ENCODE assay signal across 22 mouse cellular contexts in the genomic region with DNA sequence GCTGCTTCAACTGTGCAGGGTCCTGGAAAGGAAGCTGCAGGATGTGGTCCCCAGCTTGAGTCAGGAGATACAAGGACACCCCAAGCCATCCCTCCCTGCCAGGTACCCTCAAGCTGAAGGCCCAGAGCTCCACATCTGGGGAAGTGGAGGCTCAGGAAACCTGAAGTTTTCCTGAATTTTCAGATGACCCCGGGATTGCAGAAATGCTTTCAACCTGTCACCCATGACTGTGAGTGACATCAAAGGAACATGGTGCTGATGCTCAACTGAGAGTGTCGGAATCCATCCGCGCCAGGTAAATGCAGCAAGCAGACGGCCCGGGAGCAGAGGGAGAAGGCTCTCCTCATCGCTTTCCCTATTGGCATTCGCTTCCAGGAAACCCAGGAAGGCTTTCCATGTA.
"Had no signal": no experiment of that assay in that cellular context is flagged by ENCODE, and none has a peak within 500 bp of the region (broad histone marks: within the 10 kb centered on the region; RNA-seq: fewer than 3 reads in every experiment).

No protein-coding gene starts in this region.

- H3K4me1 ChIP-seq: liver, embryonic 12.5 days; liver, embryonic 15.5 days; megakaryocyte, embryonic 14.5 days had no signal

- H3K4me3 ChIP-seq: limb, embryonic 13.5 days; liver, embryonic 12.5 days; liver, embryonic 15.5 days; lung, embryonic 15.5 days; megakaryocyte, embryonic 14.5 days; midbrain, embryonic 10.5 days; midbrain, embryonic 13.5 days; myocyte; neural tube, embryonic 13.5 days had no signal

- H3K4me2 ChIP-seq: limb, embryonic 13.5 days; liver, embryonic 12.5 days; liver, embryonic 15.5 days; lung, embryonic 15.5 days; midbrain, embryonic 13.5 days; neural tube, embryonic 13.5 days had no signal

- H3K9ac ChIP-seq: limb, embryonic 13.5 days; liver, embryonic 12.5 days; liver, embryonic 15.5 days; lung, embryonic 15.5 days; midbrain, embryonic 13.5 days; neural tube, embryonic 13.5 days had no signal

- H3K27me3 ChIP-seq: liver, embryonic 12.5 days; liver, embryonic 15.5 days; megakaryocyte, embryonic 14.5 days; midbrain, embryonic 13.5 days; neural tube, embryonic 13.5 days had no signal

- H3K9me3 ChIP-seq: limb, embryonic 13.5 days; liver, embryonic 12.5 days; liver, embryonic 15.5 days; lung, embryonic 15.5 days; midbrain, embryonic 10.5 days; midbrain, embryonic 13.5 days; neural tube, embryonic 13.5 days had no signal

- DNase-seq: kidney, adult 2 months; kidney, postnatal 36 days; layer of hippocampus, postnatal 36 days; left cerebral cortex, postnatal 4 days; liver; lung, adult 18-20 months; lung, postnatal 10 days; lung, postnatal 36 days; retina, postnatal 1 day; thymus, adult 18-20 months; thymus, postnatal 36 days had no signal

- ATAC-seq: liver, embryonic 12.5 days; midbrain, embryonic 13.5 days; midbrain, embryonic 16.5 days had no signal

- H3K36me3 ChIP-seq: limb, embryonic 13.5 days; liver, embryonic 12.5 days; liver, embryonic 15.5 days; lung, embryonic 15.5 days; midbrain, embryonic 10.5 days; midbrain, embryonic 13.5 days; neural tube, embryonic 13.5 days had no signal

- H3K27ac ChIP-seq: kidney, postnatal 0 days; limb, embryonic 13.5 days; liver, embryonic 12.5 days; liver, embryonic 15.5 days; lung, embryonic 15.5 days; midbrain, embryonic 10.5 days; midbrain, embryonic 13.5 days; neural tube, embryonic 13.5 days had no signal
